Mouse (Mus musculus): ENCODE measurements at regions not wholly inside any gene's neighbourhood (a gene's known extent, or its start where the extent isn't known, plus 50 kb on each side); places are given as distances from the start of the nearest gene placed in this dataset.

DNA sequence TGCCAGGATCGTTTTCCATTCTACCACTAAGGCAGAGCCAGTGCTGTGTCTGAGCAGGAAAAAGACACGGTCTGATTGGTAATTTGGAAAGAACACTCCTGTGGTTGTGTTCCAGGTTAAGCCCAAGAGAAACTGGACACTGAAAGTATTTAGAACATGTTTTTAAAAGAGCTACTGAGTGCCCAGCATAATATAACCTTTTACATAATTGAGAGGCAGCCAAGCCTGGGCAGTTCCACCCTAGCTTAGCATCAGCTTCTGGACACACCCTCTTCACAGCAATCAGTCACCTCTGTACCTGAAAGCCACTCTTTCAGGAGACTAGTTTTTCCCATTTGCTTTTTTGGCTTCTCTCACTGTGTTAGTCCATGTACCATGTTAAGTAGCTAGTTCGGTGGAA, 1379.4 kb upstream of the A1bg start:
- no peak overlapping the region for H3K9ac ChIP-seq (replicated peaks; ENCODE audit: low read depth, low read length)
- no peaks in the 10 kb centered on the region for H3K9me3 ChIP-seq (ENCODE audit: control insufficient read depth, low read length)

DNA sequence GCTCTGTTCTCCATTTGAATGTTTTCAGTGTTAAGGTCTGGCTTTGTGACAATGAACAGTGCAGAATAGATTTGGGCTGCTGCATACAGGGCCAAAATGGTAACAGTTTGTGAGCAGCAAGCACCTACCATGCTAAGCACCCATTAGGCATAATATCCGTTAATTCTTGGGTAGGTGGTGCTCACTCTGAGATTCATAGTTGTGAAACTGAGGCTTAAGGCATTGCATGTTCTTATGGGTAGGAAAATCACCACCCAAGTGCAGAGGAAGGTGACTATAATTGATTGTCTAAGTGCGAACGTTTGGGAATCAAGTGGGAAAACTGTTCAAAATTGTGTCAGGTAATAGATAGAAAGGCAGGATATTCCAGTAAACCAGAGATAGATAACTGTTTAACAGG, 1378.8 kb upstream of the A1bg start:
- Histone ChIP-seq H3K9ac (replicated peaks; ENCODE audit: low read depth, low read length) (no peak overlapping the region), H3K27ac (ENCODE audit: low read depth, low read length) (no peak overlapping the region), H3K36me3 (ENCODE audit: control insufficient read depth, insufficient read depth, low read length) (no peaks in the 10 kb centered on the region), H3K27me3 (ENCODE audit: control insufficient read depth, insufficient read depth, low read length) (no peaks in the 10 kb centered on the region), H3K4me1 (ENCODE audit: control insufficient read depth, insufficient read depth, low read length) (no peaks in the 10 kb centered on the region), H3K9me3 (ENCODE audit: control insufficient read depth, low read length) (no peaks in the 10 kb centered on the region), H3K4me2 (ENCODE audit: low read depth, low read length) (no peak overlapping the region), H3K4me3 (ENCODE audit: low read depth, low read length) (no peak overlapping the region)
- ATAC-seq (ENCODE audit: low read depth), result no peak
- WGBS, result 90% methylated on average over 3 of the region's 3 CpGs

More for the DNA sequence above, 1379.4 kb upstream of the A1bg start:
- H3K27me3 ChIP-seq (ENCODE audit: control insufficient read depth, insufficient read depth, low read length), result no peaks in the 10 kb centered on the region
- H3K36me3 ChIP-seq (ENCODE audit: control insufficient read depth, insufficient read depth, low read length), result no peaks in the 10 kb centered on the region
- no peak for ATAC-seq (ENCODE audit: low read depth)
- H3K4me1 ChIP-seq (ENCODE audit: control insufficient read depth, insufficient read depth, low read length), result no peaks in the 10 kb centered on the region
- WGBS, result 92% methylated on average over 3 of the region's 3 CpGs
- no peak overlapping the region for H3K4me3 ChIP-seq (ENCODE audit: low read depth, low read length)
- no peak overlapping the region for H3K27ac ChIP-seq (ENCODE audit: low read depth, low read length)
- no peak overlapping the region for H3K4me2 ChIP-seq (ENCODE audit: low read depth, low read length)

DNA sequence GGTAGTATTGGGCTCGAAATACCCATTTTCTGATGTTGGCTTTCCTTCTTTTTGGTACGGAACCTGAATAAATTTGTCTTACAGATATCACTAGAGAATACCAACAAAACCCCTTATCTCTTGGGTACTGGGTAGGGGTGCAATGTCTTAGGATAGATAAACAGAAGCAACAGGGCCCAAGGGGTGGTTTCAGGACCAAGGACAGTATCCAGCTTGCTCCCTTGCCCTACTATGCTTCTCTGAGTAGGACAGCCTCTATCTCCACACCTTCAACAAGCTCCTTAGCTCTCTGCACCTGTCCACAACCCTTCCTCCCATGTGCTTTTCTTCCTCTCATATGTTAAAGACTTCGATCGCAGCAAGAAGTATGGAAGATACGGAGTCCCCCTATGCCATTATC, 1374.3 kb upstream of the A1bg start:
- Histone ChIP-seq H3K4me1 (ENCODE audit: control insufficient read depth, insufficient read depth, low read length) (no peaks in the 10 kb centered on the region), H3K27me3 (ENCODE audit: control insufficient read depth, insufficient read depth, low read length) (no peaks in the 10 kb centered on the region), H3K4me2 (ENCODE audit: low read depth, low read length) (no peak overlapping the region), H3K36me3 (ENCODE audit: control insufficient read depth, insufficient read depth, low read length) (no peaks in the 10 kb centered on the region), H3K9ac (replicated peaks; ENCODE audit: low read depth, low read length) (no peak overlapping the region), H3K4me3 (ENCODE audit: low read depth, low read length) (no peak overlapping the region), H3K27ac (ENCODE audit: low read depth, low read length) (no peak overlapping the region), H3K9me3 (ENCODE audit: control insufficient read depth, low read length) (no peaks in the 10 kb centered on the region)
- WGBS, result 95% methylated on average over 5 of the region's 5 CpGs
- no peak for ATAC-seq (ENCODE audit: low read depth)

DNA sequence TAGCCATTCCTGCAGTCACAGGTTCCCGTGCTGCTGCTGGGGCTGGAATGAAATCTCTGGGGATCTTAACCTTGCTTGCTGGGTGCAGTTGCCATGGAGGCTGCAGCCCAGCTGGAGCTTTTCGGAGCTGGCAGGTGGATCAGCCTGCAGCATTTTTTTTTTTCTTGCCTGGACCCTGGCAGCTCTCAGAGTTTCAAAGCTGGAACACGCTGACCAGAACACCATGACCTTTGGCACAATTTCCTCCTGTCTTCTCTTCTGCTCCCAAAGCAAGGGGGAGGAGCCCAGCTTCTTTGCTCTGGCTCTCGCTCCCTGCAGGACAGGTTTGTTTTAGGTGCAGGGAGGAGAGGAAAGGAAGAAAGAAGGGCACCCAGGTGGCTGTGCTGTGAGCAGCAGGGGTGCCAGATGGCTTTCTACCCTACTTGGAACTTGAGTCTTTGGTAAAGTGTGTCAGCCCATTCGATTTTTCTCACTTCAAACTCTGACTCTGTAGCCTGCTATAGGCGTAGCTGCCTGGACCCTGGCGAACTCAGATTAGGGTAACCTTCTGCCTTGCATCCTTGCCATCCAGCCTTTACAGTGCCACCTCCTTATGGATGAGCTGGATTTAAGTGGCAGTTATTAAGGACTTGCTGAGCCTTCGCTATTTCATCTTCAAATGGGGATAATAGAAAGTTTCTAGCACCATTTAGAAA, 1372.6 kb upstream of the A1bg start:
- Histone ChIP-seq H3K9me3 (ENCODE audit: control insufficient read depth, low read length) (no peaks in the 10 kb centered on the region), H3K4me3 (ENCODE audit: low read depth, low read length) (no peak overlapping the region), H3K27me3 (ENCODE audit: control insufficient read depth, insufficient read depth, low read length) (no peaks in the 10 kb centered on the region), H3K4me2 (ENCODE audit: low read depth, low read length) (no peak overlapping the region), H3K27ac (ENCODE audit: low read depth, low read length) (no peak overlapping the region), H3K9ac (replicated peaks; ENCODE audit: low read depth, low read length) (no peak overlapping the region), H3K4me1 (ENCODE audit: control insufficient read depth, insufficient read depth, low read length) (no peaks in the 10 kb centered on the region), H3K36me3 (ENCODE audit: control insufficient read depth, insufficient read depth, low read length) (no peaks in the 10 kb centered on the region)
- ATAC-seq (ENCODE audit: low read depth), result no peak
- 43% methylated on average over 8 of the region's 8 CpGs for WGBS

DNA sequence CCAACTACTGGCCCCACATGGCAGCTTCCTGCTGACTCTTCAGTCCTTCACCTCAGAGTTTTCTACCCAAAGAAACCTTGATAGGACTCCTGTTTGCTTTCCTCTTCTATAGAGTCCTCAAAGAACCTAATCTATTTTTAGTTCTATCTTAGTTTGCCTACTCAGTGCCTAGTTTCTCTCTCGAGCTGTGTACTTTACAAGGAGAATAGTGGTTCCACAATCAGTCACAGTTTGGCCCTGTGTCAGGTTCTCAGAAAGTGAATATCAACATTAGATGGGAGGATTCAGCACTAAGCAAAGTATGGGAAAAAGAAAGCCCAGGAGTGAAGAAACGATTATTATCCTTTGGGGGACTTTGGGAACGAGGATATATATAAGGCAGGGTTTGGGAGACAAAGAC, 1372.0 kb upstream of the A1bg start:
- Histone ChIP-seq H3K4me3 (ENCODE audit: low read depth, low read length) (no peak overlapping the region), H3K4me1 (ENCODE audit: control insufficient read depth, insufficient read depth, low read length) (no peaks in the 10 kb centered on the region), H3K4me2 (ENCODE audit: low read depth, low read length) (no peak overlapping the region), H3K36me3 (ENCODE audit: control insufficient read depth, insufficient read depth, low read length) (no peaks in the 10 kb centered on the region), H3K27me3 (ENCODE audit: control insufficient read depth, insufficient read depth, low read length) (no peaks in the 10 kb centered on the region), H3K9me3 (ENCODE audit: control insufficient read depth, low read length) (no peaks in the 10 kb centered on the region), H3K9ac (replicated peaks; ENCODE audit: low read depth, low read length) (no peak overlapping the region), H3K27ac (ENCODE audit: low read depth, low read length) (no peak overlapping the region)
- ATAC-seq (ENCODE audit: low read depth), result no peak
- WGBS, result 58% methylated on average over 3 of the region's 3 CpGs

- Histone ChIP-seq H3K27me3 (ENCODE audit: control insufficient read depth, insufficient read depth, low read length) (no peaks in the 10 kb centered on the region), H3K27ac (ENCODE audit: low read depth, low read length) (no peak overlapping the region), H3K4me2 (ENCODE audit: low read depth, low read length) (no peak overlapping the region), H3K9ac (replicated peaks; ENCODE audit: low read depth, low read length) (no peak overlapping the region), H3K9me3 (ENCODE audit: control insufficient read depth, low read length) (no peaks in the 10 kb centered on the region), H3K4me1 (ENCODE audit: control insufficient read depth, insufficient read depth, low read length) (no peaks in the 10 kb centered on the region), H3K36me3 (ENCODE audit: control insufficient read depth, insufficient read depth, low read length) (no peaks in the 10 kb centered on the region), H3K4me3 (ENCODE audit: low read depth, low read length) (no peak overlapping the region)
- ATAC-seq (ENCODE audit: low read depth), result no peak
- 89% methylated on average over 3 of the region's 3 CpGs for WGBS
Measured at GRCm38 (mm10) chr15:62292876-62293275, 1370.1 kb upstream of the A1bg start.

- no peak overlapping the region for H3K27ac ChIP-seq (ENCODE audit: low read depth, low read length)
- H3K4me3 ChIP-seq (ENCODE audit: low read depth, low read length), result no peak overlapping the region
- H3K9me3 ChIP-seq (ENCODE audit: control insufficient read depth, low read length), result no peaks in the 10 kb centered on the region
- no peaks in the 10 kb centered on the region for H3K27me3 ChIP-seq (ENCODE audit: control insufficient read depth, insufficient read depth, low read length)
- WGBS, result 90% methylated on average over 4 of the region's 4 CpGs
- ATAC-seq (ENCODE audit: low read depth), result no peak
- no peaks in the 10 kb centered on the region for H3K36me3 ChIP-seq (ENCODE audit: control insufficient read depth, insufficient read depth, low read length)
- no peaks in the 10 kb centered on the region for H3K4me1 ChIP-seq (ENCODE audit: control insufficient read depth, insufficient read depth, low read length)
- no peak overlapping the region for H3K9ac ChIP-seq (replicated peaks; ENCODE audit: low read depth, low read length)
- no peak overlapping the region for H3K4me2 ChIP-seq (ENCODE audit: low read depth, low read length)
Measured at GRCm38 (mm10) chr15:62290687-62291086, 1367.9 kb upstream of the A1bg start.

DNA sequence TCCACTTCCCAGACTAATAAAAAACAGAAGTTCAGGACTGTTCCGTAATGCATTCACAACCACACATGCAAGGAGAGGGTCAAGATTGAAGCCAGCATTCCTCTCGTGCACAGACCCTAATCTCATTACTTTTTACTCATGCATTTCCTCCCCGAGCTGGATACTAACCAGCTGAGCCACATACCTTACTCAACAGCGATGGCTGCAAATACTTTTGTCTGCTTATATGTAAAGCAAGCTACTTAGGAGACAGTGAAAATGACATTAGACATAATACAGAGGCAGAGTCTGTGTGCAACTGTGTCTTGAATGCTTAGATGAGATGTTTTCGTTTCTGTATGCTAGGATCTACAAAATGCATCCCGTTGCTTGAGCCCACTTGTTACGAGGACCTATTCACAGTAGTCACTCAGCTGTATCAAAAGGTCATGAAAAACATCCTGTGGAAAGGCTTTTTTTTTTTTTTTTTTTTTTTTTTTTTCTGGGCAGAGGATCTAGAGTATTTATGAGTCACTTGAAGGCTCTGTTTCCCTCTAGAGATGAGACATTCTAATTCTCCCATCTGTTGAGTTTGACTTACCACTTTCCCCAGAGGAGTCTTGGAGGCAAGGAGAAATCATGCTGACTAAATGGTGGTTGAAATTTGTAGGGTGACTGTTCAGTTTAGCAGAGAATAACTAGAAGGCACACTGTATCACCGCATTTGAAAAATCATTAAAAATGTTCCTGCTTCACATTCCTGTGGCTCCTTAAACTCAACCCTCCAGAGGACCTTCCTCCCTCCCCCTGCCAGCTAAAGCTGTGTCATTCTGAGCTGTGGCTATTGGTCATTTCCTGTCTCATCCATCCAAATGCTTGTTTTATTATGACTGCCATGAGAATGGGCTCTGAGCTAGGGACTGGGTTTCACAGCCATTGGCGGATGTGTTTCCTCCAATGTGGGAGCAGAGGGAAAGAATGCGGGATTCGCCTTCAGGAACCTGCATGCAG, 1364.1 kb upstream of the A1bg start:
- ATAC-seq (ENCODE audit: low read depth), result no peak
- WGBS, result 62% methylated on average over 11 of the region's 11 CpGs

More for the DNA sequence above, 1364.1 kb upstream of the A1bg start:
- no peak overlapping the region for H3K9ac ChIP-seq (replicated peaks; ENCODE audit: low read depth, low read length)
- no peak overlapping the region for H3K4me2 ChIP-seq (ENCODE audit: low read depth, low read length)
- no peak overlapping the region for H3K4me3 ChIP-seq (ENCODE audit: low read depth, low read length)
- H3K9me3 ChIP-seq (ENCODE audit: control insufficient read depth, low read length), result no peaks in the 10 kb centered on the region
- H3K27ac ChIP-seq (ENCODE audit: low read depth, low read length), result no peak overlapping the region
- H3K4me1 ChIP-seq (ENCODE audit: control insufficient read depth, insufficient read depth, low read length), result 0 out of 2 replicates have a peak, but pooled peaks cover 2% of the 10 kb centered on the region
- H3K36me3 ChIP-seq (ENCODE audit: control insufficient read depth, insufficient read depth, low read length), result no peaks in the 10 kb centered on the region
- no peaks in the 10 kb centered on the region for H3K27me3 ChIP-seq (ENCODE audit: control insufficient read depth, insufficient read depth, low read length)

All from neural tube, embryonic 14.5 days (tissue).